Mouse (Mus musculus) heart, adult 2 months (tissue): Measurements from ENCODE around the gene Pla2g4a. TPM values are rescaled to one million over a fixed set of nuclear protein-coding genes. Genes with fewer than 3 reads are reported as not detected.

ENCODE experiments used
- DNase-seq, 2 experiments: peaks; one replicate each; pipeline ENCODE4 v3.0.0; 2021
- H3K27ac ChIP-seq: fragments of 200-600 bp; 2 replicates; pipeline ENCODE4 v1.8.1; 2022
- H3K27me3 ChIP-seq: fragments of 200-500 bp; 2 replicates; pipeline ENCODE4 v1.6.1; 2012; ENCODE audit warnings: mild to moderate bottlenecking, low read length, inconsistent platforms, mixed read lengths; ENCODE audit not compliant: control insufficient read depth, insufficient read depth
- H3K36me3 ChIP-seq: fragments of 200-500 bp; 2 replicates; pipeline ENCODE4 v1.6.1; 2012; ENCODE audit warnings: low read length, inconsistent platforms; ENCODE audit not compliant: control insufficient read depth, insufficient read depth
- H3K4me1 ChIP-seq: fragments of 200-500 bp; 2 replicates; pipeline ENCODE4 v1.6.1; 2011; ENCODE audit warnings: low read length; ENCODE audit not compliant: control insufficient read depth, insufficient read depth
- H3K4me3 ChIP-seq: fragments of 200-600 bp; 2 replicates; pipeline ENCODE4 v1.8.1; 2022
- H3K79me2 ChIP-seq: fragments of 200-500 bp; replicated peaks from 2 replicates; pipeline ENCODE4 v1.6.1; 2012; ENCODE audit warnings: mild to moderate bottlenecking, inconsistent platforms, low read length, moderate library complexity, mixed read lengths; ENCODE audit not compliant: control insufficient read depth, insufficient read depth
- H3K9ac ChIP-seq: fragments of 200-500 bp; 2 replicates; pipeline ENCODE4 v1.6.1; 2012; ENCODE audit warnings: low read depth, mild to moderate bottlenecking, control low read depth, inconsistent platforms, low read length, mixed read lengths
- CTCF ChIP-seq: fragments of 200-600 bp; IDR thresholded peaks from 2 replicates; pipeline ENCODE4 v1.8.1; 2022; ENCODE audit warnings: antibody characterized with exemption, mild to moderate bottlenecking, moderate library complexity
- EP300 ChIP-seq: fragments of 200-500 bp; IDR thresholded peaks from 2 replicates; pipeline ENCODE4 v1.6.1; 2011; ENCODE audit warnings: low read depth, low read length, control low read depth; ENCODE audit not compliant: insufficient read depth
- POLR2A ChIP-seq: fragments of 200-500 bp; IDR thresholded peaks from 2 replicates; pipeline ENCODE4 v1.6.1; 2011; ENCODE audit warnings: mild to moderate bottlenecking, low read depth, low read length, control low read depth; ENCODE audit not compliant: insufficient read depth
- WGBS: fragments of 180-500 bp; shearing (Covaris S2); methylation state at CpG from one replicate; pipeline ENCODE4 v1.1.7; 2018; 5-methylcytosine and 5-hydroxymethylcytosine counted together
- intact Hi-C: fragments of 180-260 bp; cut with DNase I; formaldehyde crosslinking; loops from one replicate; pipeline ENCODE4 v1.15.1; 2025
- polyA plus RNA-seq: library from polyadenylated mRNA; depleted of rRNA; stranded (reverse); fragments of >200 nt; gene quantifications from 2 replicates; pipeline ENCODE4 v1.2.3, GENCODE M21; 2012
- total RNA-seq, 2 experiments: library from RNA; stranded (reverse); gene quantifications; 2 replicates each; pipeline ENCODE4 v1.2.3; 2021

Gene Pla2g4a
- total and polyA plus RNA-seq, 3 experiments: 1.1 to 3.2 (median 2.3) TPM

GRCm38 (mm10) chr1:149922219-149922618, 38.9 kb downstream of the Pla2g4a start:
- Histone ChIP-seq H3K27me3 (no peaks in the 10 kb centered on the region), H3K4me1 (no peaks in the 10 kb centered on the region; the same call in 1 of the 2 replicates), H3K9ac (no peak overlapping the region), H3K4me3 (no peak overlapping the region), H3K36me3 (no peaks in the 10 kb centered on the region), H3K79me2 (no peaks in the 10 kb centered on the region), H3K27ac (no peak overlapping the region)
- intact Hi-C loops: no loop called here
- no peak for DNase-seq
- TF ChIP-seq EP300 (no peak), CTCF (no peak), POLR2A (no peak)
- WGBS: 59% methylated on average over 1 of the region's 1 CpGs

- WGBS: 88% methylated on average over 5 of the region's 5 CpGs
- TF ChIP-seq CTCF (no peak), EP300 (no peak), POLR2A (no peak)
- no peak overlapping the region for H3K9ac ChIP-seq
- intact Hi-C loops: no loop called here
- no peaks in the 10 kb centered on the region for H3K79me2 ChIP-seq
- no peaks in the 10 kb centered on the region for H3K36me3 ChIP-seq
- H3K4me1 ChIP-seq: no peaks in the 10 kb centered on the region; the same call in 1 of the 2 replicates
- DNase-seq: no peak
- no peak overlapping the region for H3K27ac ChIP-seq
- no peak overlapping the region for H3K4me3 ChIP-seq
- H3K27me3 ChIP-seq: no peaks in the 10 kb centered on the region
These were observed 39.8 kb downstream of the Pla2g4a start for GRCm38 (mm10) chr1:149921325-149921724.

- DNase-seq: peak in 1 of 2 experiments; percentile 12
- TF ChIP-seq EP300: no peak
- no peaks in the 10 kb centered on the region for H3K79me2 ChIP-seq
- intact Hi-C loops: no loop called here
- H3K9ac ChIP-seq: no peak overlapping the region
- H3K27me3 ChIP-seq: no peaks in the 10 kb centered on the region
- H3K27ac ChIP-seq: no peak overlapping the region
- H3K4me1 ChIP-seq: no peaks in the 10 kb centered on the region; the same call in 1 of the 2 replicates
- H3K36me3 ChIP-seq: no peaks in the 10 kb centered on the region
- H3K4me3 ChIP-seq: no peak overlapping the region
- 43% methylated on average over 7 of the region's 7 CpGs for WGBS
These were observed 41.8 kb downstream of the Pla2g4a start for GRCm38 (mm10) chr1:149919301-149919700.

- intact Hi-C loops: no loop called here
These were observed 48.1 kb downstream of the Pla2g4a start for GRCm38 (mm10) chr1:149912984-149913383.

GRCm38 (mm10) chr1:149911050-149911449, 50.0 kb downstream of the Pla2g4a start:
- Histone ChIP-seq H3K27me3 (no peaks in the 10 kb centered on the region), H3K36me3 (no peaks in the 10 kb centered on the region), H3K9ac (no peak overlapping the region), H3K4me1 (no peaks in the 10 kb centered on the region), H3K27ac (no peak overlapping the region), H3K4me3 (no peak overlapping the region), H3K79me2 (no peaks in the 10 kb centered on the region)
- TF ChIP-seq EP300 (no peak), POLR2A (no peak), CTCF (no peak)
- peak in 1 of 2 experiments; percentile 12 for DNase-seq
- WGBS: 61% methylated on average over 4 of the region's 4 CpGs
- intact Hi-C loops: no loop called here

More at GRCm38 (mm10) chr1:149912984-149913383, 48.1 kb downstream of the Pla2g4a start:
- Histone ChIP-seq H3K4me3 (no peak overlapping the region), H3K79me2 (no peaks in the 10 kb centered on the region), H3K27ac (no peak overlapping the region), H3K4me1 (no peaks in the 10 kb centered on the region), H3K27me3 (no peaks in the 10 kb centered on the region), H3K9ac (no peak overlapping the region), H3K36me3 (no peaks in the 10 kb centered on the region)
- TF ChIP-seq POLR2A (no peak), CTCF (no peak), EP300 (no peak)
- no peak for DNase-seq
- WGBS: 55% methylated on average over 4 of the region's 4 CpGs

GRCm38 (mm10) chr1:149898001-149898625, 63.0 kb downstream of the Pla2g4a start:
- Histone ChIP-seq H3K27ac (no peak overlapping the region; the same call in 1 of the 2 replicates), H3K4me3 (no peak overlapping the region), H3K36me3 (no peaks in the 10 kb centered on the region), H3K27me3 (no peaks in the 10 kb centered on the region), H3K9ac (no peak overlapping the region), H3K4me1 (no peaks in the 10 kb centered on the region; the same call in 1 of the 2 replicates), H3K79me2 (no peaks in the 10 kb centered on the region)
- TF ChIP-seq POLR2A: no peak
- no peak for TF ChIP-seq CTCF
- TF ChIP-seq EP300: no peak
- WGBS: 59% methylated on average over 4 of the region's 4 CpGs
- peak; percentile 34 to 61 for DNase-seq
- intact Hi-C loops: no loop called here
